In the genomic region with DNA sequence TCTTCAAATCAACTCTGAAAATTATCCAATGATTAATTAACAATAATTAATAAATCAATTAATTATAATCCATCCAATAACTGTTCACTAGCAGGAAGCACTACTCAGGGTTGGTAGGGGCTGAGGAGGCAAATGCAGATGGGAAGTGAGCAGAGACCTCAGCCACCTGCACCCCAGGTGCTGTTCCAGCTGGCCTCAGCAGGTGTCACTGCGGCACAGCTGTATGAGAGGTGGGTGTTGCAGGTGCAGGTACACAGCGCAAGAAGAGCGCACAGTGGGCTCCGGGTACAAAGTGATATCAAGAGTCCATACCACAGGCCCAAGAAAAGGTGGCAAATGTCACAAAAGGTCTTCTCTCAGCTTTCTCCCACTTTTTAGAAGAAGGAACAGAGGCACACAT, we compare ENCODE assay signal across 11 mouse cellular contexts. TPM values are rescaled to one million over a fixed set of nuclear protein-coding genes. Genes with fewer than 3 reads are reported as not detected.
A peak's percentile ranks its signal among the peaks of the same experiment; 100 is the strongest.
DNase-seq lines count a peak whose midpoint lies in the region; ATAC-seq and TF ChIP-seq lines count a peak whose summit lies in the region.
"Had no signal": no experiment of that assay in that cellular context is flagged by ENCODE, and none has a peak within 500 bp of the region (broad histone marks: within the 10 kb centered on the region; RNA-seq: fewer than 3 reads in every experiment).

No protein-coding gene starts in this region.

- TF ChIP-seq POLR2A in thymus, adult 2 months (IDR thresholded peaks at IDR 0.05; ENCODE audit: control insufficient read depth, extremely low read depth, insufficient read depth, low read length, poor library complexity) = no peak

- no peak for ATAC-seq in kidney, postnatal 0 days (replicated peaks; ENCODE audit: low FRiP score, low read depth)
- ATAC-seq in kidney, embryonic 16.5 days (ENCODE audit: low FRiP score, low TSS enrichment) = no peak
- ATAC-seq in stomach, postnatal 0 days (ENCODE audit: low FRiP score, low TSS enrichment) = no peak

- H3K9me3 ChIP-seq in kidney, postnatal 0 days (replicated peaks; ENCODE audit: low read length) = no peaks in the 10 kb centered on the region
- no peaks in the 10 kb centered on the region for H3K9me3 ChIP-seq in kidney, embryonic 16.5 days (ENCODE audit: low read length)
- no peaks in the 10 kb centered on the region for H3K9me3 ChIP-seq in stomach, postnatal 0 days (ENCODE audit: control insufficient read depth, low read length)
- H3K9me3 ChIP-seq: forebrain, embryonic 10.5 days; hindbrain, embryonic 10.5 days; midbrain, embryonic 12.5 days had no signal

- no peak overlapping the region for H3K9ac ChIP-seq in kidney, postnatal 0 days (ENCODE audit: low read depth, low read length)
- no peak overlapping the region for H3K9ac ChIP-seq in kidney, embryonic 16.5 days (replicated peaks; ENCODE audit: low read length)
- H3K9ac ChIP-seq in stomach, postnatal 0 days (ENCODE audit: low read length) = no peak overlapping the region

- no peak overlapping the region for H3K4me3 ChIP-seq in kidney, postnatal 0 days (replicated peaks; ENCODE audit: low read depth, low read length)
- no peak overlapping the region for H3K4me3 ChIP-seq in kidney, embryonic 16.5 days (ENCODE audit: low read length)
- H3K4me3 ChIP-seq in thymus, adult 2 months (ENCODE audit: control insufficient read depth, insufficient read depth, low read length) = no peak overlapping the region
- H3K4me3 ChIP-seq in stomach, postnatal 0 days (ENCODE audit: low read depth, low read length) = no peak overlapping the region
- H3K4me3 ChIP-seq: forebrain, embryonic 10.5 days; hindbrain, embryonic 10.5 days; midbrain, embryonic 12.5 days had no signal

- no peaks in the 10 kb centered on the region for H3K27me3 ChIP-seq in kidney, postnatal 0 days (ENCODE audit: insufficient read depth, low read length)
- H3K27me3 ChIP-seq in kidney, embryonic 16.5 days (ENCODE audit: insufficient read depth, low read length) = no peaks in the 10 kb centered on the region
- no peaks in the 10 kb centered on the region for H3K27me3 ChIP-seq in thymus, adult 2 months (ENCODE audit: control insufficient read depth, insufficient read depth, low read length)
- no peaks in the 10 kb centered on the region for H3K27me3 ChIP-seq in stomach, postnatal 0 days (ENCODE audit: control insufficient read depth, insufficient read depth, low read length)
- H3K27me3 ChIP-seq: midbrain, embryonic 12.5 days had no signal

- 66% methylated on average over 4 of the region's 4 CpGs for WGBS in kidney, postnatal 0 days
- 56% methylated on average over 4 of the region's 4 CpGs for WGBS in kidney, embryonic 16.5 days
- WGBS in thymus, adult 2 months = 92% methylated on average over 4 of the region's 4 CpGs
- WGBS in stomach, postnatal 0 days = 66% methylated on average over 4 of the region's 4 CpGs

- no peaks in the 10 kb centered on the region for H3K36me3 ChIP-seq in kidney, postnatal 0 days (ENCODE audit: insufficient read depth, low read length)
- no peaks in the 10 kb centered on the region for H3K36me3 ChIP-seq in kidney, embryonic 16.5 days (ENCODE audit: insufficient read depth, low read length)
- no peaks in the 10 kb centered on the region for H3K36me3 ChIP-seq in thymus, adult 2 months (ENCODE audit: control insufficient read depth, insufficient read depth, low read length)
- no peaks in the 10 kb centered on the region for H3K36me3 ChIP-seq in stomach, postnatal 0 days (ENCODE audit: control insufficient read depth, insufficient read depth, low read length)
- H3K36me3 ChIP-seq: forebrain, embryonic 10.5 days; midbrain, embryonic 12.5 days had no signal

- no peak for DNase-seq in kidney, postnatal 0 days (ENCODE audit: low spot score)
- peak; percentile 35 for DNase-seq in thymus, postnatal 14 days
- DNase-seq in thymus, adult 2 months = no peak
- peak; percentile 69 for DNase-seq in ZHBTc4 (ENCODE audit: low read depth, low spot score)
- DNase-seq in stomach, postnatal 0 days (ENCODE audit: low spot score) = peak; percentile 39
- no peak for DNase-seq in adrenal gland, postnatal 4 days (ENCODE audit: low spot score in 2 of 2)
- DNase-seq: cerebellum, postnatal 36 days had no signal

- H3K4me2 ChIP-seq in kidney, postnatal 0 days (ENCODE audit: low read length) = no peak overlapping the region
- H3K4me2 ChIP-seq in kidney, embryonic 16.5 days (replicated peaks; ENCODE audit: low read depth, low read length) = no peak overlapping the region
- H3K4me2 ChIP-seq in stomach, postnatal 0 days (replicated peaks; ENCODE audit: low read depth) = no peak overlapping the region
- H3K4me2 ChIP-seq: midbrain, embryonic 12.5 days had no signal

- TF ChIP-seq CTCF in kidney, postnatal 0 days (IDR thresholded peaks at IDR 0.05; ENCODE audit: low read depth) = peak; percentile 61
- no peak for TF ChIP-seq CTCF in thymus, adult 2 months (IDR thresholded peaks at IDR 0.05; ENCODE audit: borderline replicate concordance, control insufficient read depth, extremely low read depth, insufficient read depth, low read length, poor library complexity)
- TF ChIP-seq CTCF in stomach, postnatal 0 days (IDR thresholded peaks at IDR 0.05; ENCODE audit: low read depth) = peak; percentile 65

- no peaks in the 10 kb centered on the region for H3K4me1 ChIP-seq in kidney, postnatal 0 days (replicated peaks; ENCODE audit: insufficient read depth, low read length)
- no peaks in the 10 kb centered on the region for H3K4me1 ChIP-seq in kidney, embryonic 16.5 days (ENCODE audit: insufficient read depth, low read length)
- H3K4me1 ChIP-seq in thymus, adult 2 months (replicated peaks; ENCODE audit: control insufficient read depth, insufficient read depth, low read length) = peaks cover 25% of the 10 kb centered on the region
- no peaks in the 10 kb centered on the region for H3K4me1 ChIP-seq in stomach, postnatal 0 days (replicated peaks; ENCODE audit: control insufficient read depth, insufficient read depth)

- no peak overlapping the region for H3K27ac ChIP-seq in kidney, postnatal 0 days
- no peak overlapping the region for H3K27ac ChIP-seq in kidney, embryonic 16.5 days (ENCODE audit: low read length)
- H3K27ac ChIP-seq in thymus, adult 2 months (ENCODE audit: control insufficient read depth, insufficient read depth, low read length) = no peak overlapping the region
- no peak overlapping the region for H3K27ac ChIP-seq in stomach, postnatal 0 days (replicated peaks)
- H3K27ac ChIP-seq: forebrain, embryonic 10.5 days; hindbrain, embryonic 10.5 days; midbrain, embryonic 12.5 days had no signal

- no peak for TF ChIP-seq EP300 in stomach, postnatal 0 days (optimal IDR thresholded peaks at IDR 0.05)

RNA-seq across cellular contexts. Expression of a gene that starts 41.9 kb away (rescaled TPM):
- polyA plus RNA-seq in kidney, postnatal 0 days (2015; fragmentation: Nextera tagmentation; extraction: Ambion mirVana) = 2.8 and 3.9 TPM in 2 replicates
- polyA plus RNA-seq in kidney, embryonic 16.5 days (2015; fragmentation: Nextera tagmentation; extraction: Ambion mirVana) = 2.8 and 3.0 TPM in 2 replicates
- polyA plus RNA-seq in thymus, adult 2 months (2012; rRNA removed) = 59.6 and 59.7 TPM in 2 replicates
- polyA plus RNA-seq in stomach, postnatal 0 days (2015; fragmentation: Nextera tagmentation; extraction: Ambion mirVana) = 14.7 and 16.6 TPM in 2 replicates
- 10 to 100 TPM; 14.2 to 14.9 TPM for total RNA-seq in adrenal gland, postnatal 4 days (2021)

RNA-seq across cellular contexts. Expression of a gene that starts 51.3 kb away (rescaled TPM):
- 1.3 and 2.2 TPM in 2 replicates for polyA plus RNA-seq in kidney, postnatal 0 days (2015; fragmentation: Nextera tagmentation; extraction: Ambion mirVana)
- polyA plus RNA-seq in kidney, embryonic 16.5 days (2015; fragmentation: Nextera tagmentation; extraction: Ambion mirVana) = 2.0 and 2.3 TPM in 2 replicates
- polyA plus RNA-seq in thymus, adult 2 months (2012; rRNA removed) = 0.29 and 0.51 TPM in 2 replicates
- polyA plus RNA-seq in stomach, postnatal 0 days (2015; fragmentation: Nextera tagmentation; extraction: Ambion mirVana) = 0.87 and 0.99 TPM in 2 replicates
- 1 to 10 TPM; 5.5 TPM for total RNA-seq in adrenal gland, postnatal 4 days (2021)

RNA-seq across cellular contexts. Expression of a gene that starts 57.5 kb away (rescaled TPM):
- polyA plus RNA-seq in kidney, postnatal 0 days (2015; fragmentation: Nextera tagmentation; extraction: Ambion mirVana) = 31.9 and 36.8 TPM in 2 replicates
- 34.9 and 36.5 TPM in 2 replicates for polyA plus RNA-seq in kidney, embryonic 16.5 days (2015; fragmentation: Nextera tagmentation; extraction: Ambion mirVana)
- 4.6 and 4.9 TPM in 2 replicates for polyA plus RNA-seq in thymus, adult 2 months (2012; rRNA removed)
- 11.6 and 12.1 TPM in 2 replicates for polyA plus RNA-seq in stomach, postnatal 0 days (2015; fragmentation: Nextera tagmentation; extraction: Ambion mirVana)
- total RNA-seq in adrenal gland, postnatal 4 days (2021) = 10 to 100 TPM in 1 of 2 experiments, 1 to 10 TPM in 1; 6.3 to 12.6 TPM

Comparison
In these comparisons a context has a peak if more than half of its experiments do, and no peak if none do; other contexts are left out.
1. DNase-seq: peak in thymus, postnatal 14 days (single experiment), ZHBTc4 (single experiment) and stomach, postnatal 0 days (single experiment); none in kidney, postnatal 0 days (single experiment), thymus, adult 2 months (single experiment) and adrenal gland, postnatal 4 days (0 of 2).